Mouse (Mus musculus) A20 (cell line): ENCODE data around the gene Bhlha9.
A peak's percentile ranks its signal among the peaks of the same experiment; 100 is the strongest.

Source experiments
- DNase-seq: peaks from one replicate; pipeline ENCODE4 v3.0.0-alpha.2; 2011; ENCODE audit warnings: low read depth, low spot score

The Bhlha9 gene

DNA sequence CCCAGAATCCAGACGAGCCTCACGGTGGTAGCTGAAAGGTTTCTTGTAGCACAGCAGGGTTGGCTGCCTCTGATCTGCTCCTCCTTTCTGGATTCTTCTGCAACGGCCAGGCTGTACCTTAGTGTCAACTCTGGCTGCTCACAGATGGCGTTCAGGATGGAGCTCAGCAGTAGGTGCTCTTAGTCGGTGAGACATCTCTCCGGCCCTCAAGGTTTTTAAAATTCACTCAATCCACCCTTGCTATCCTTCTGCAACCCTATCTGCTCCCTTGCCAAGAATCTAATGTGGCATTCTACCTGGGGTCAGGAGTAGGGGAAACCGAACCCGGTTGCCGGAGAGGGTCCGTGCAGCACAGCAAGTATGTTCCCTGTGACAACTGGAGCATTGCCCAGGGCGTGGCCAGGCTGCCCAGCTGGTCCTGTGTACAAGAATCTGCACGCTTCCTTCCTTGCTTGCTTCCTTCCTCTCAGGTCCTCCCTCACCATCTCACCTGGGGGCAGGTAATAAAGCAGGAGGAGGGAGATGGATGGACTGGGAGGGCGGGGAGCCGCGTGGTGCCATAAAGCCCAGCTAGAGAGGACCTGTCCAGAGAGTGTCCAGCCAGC is at the start of gene Bhlha9:
TSS of gene Bhlha9 (plus strand) at position 600 of the 605 bp plus-strand sequence.
- DNase-seq, result no peak

DNA sequence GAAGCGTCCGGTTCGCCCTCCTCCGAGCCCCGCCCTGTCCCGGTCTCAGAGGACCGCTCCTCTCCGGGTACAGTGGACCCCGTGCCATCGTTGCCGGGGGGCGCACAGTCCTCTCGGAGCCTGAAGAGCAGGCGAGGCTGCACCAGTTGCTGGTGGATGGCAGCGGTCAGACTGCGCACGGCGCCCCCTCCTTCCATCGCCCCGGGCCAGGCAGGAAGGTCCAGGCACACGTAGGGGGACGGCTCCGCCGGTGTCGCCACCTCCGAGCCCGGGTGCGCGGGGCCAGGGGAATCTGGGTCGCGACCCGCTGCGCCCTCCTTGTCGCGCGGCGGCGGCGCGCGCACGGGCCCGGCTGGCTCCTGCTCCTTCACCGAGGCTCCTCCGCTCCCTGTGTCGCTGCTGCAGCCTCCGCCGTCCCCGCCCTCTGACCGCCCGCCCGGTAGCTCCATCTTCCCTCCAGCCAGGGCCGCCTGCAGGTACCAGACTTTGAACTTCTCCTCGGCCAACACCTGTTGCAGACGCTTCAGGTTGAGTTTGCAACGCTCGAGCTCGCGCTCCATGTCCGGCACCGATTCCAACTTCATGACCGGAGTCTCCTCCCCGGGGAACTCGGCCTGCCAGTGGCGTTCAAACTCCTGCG is 49.6 kb upstream of the Bhlha9 start:
- DNase-seq, result peak; percentile 70

- DNase-seq, result no peak
These were observed 48.9 kb upstream of the Bhlha9 start for GRCm38 (mm10) chr11:76623206-76623961.

DNA sequence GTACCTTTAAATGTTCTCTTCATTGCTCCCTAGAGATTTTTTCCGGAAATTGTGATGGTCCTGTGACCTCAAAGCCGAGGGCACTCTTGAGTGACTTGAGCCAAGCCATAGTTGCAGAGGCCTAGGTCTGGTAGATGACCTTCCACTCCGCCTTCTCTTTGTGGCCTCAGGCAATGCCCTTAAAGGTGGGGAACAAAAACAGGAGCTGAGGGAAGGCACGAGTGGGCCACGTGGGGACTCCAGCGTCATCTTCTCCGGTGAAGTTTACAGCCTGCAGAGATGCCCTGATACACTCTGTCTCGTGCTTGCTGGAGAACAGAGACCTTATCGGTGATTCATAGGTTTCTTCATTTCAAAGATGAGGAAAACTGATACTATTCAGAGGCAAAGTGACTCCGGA is 48.2 kb upstream of the Bhlha9 start:
- no peak for DNase-seq

GRCm38 (mm10) chr11:76624881-76625280 is 47.4 kb upstream of the Bhlha9 start:
- DNase-seq, result no peak

- DNase-seq, result no peak
These were observed 43.7 kb upstream of the Bhlha9 start for GRCm38 (mm10) chr11:76628613-76629012.

DNA sequence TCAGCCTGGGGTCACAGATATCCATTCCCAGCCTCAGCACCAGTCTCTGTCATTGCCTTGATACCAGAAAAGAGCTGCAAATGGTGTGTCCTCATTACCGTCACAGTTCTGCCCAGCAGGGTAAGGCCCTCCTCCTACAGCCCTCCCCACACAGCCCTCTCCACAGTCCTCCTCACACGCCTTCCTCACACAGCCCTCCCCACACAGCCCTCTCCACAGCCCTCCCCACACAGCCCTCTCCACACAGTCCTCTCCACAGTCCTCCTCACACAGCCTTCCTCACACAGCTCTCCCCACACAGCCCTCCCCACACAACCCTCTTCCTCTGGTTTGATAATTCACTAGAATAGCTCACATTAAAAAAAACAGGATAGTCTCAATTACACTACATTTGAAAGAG is 42.2 kb upstream of the Bhlha9 start:
- no peak for DNase-seq

GRCm38 (mm10) chr11:76630487-76630886 is 41.8 kb upstream of the Bhlha9 start:
- DNase-seq, result no peak

- DNase-seq, result no peak
These were observed 32.8 kb upstream of the Bhlha9 start for GRCm38 (mm10) chr11:76639269-76639985.

DNA sequence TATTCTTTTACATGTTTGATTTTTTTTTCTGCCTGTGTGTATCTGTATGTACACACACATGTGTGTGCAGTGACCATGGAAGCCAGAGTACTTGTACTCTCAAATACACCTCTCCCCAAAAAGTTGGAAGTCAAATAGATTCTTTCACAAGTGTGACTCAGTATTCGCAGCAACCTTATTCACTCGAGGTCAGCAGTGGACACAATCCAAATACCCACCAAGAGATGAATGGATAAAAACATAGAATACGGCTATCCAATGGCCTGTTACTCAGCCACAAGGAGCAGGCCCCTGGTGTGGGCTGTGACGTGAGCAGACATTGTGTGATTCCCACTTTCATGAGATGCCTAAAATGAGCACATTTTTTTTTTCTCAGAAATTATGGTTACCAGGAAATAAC is 32.0 kb upstream of the Bhlha9 start:
- DNase-seq, result no peak

GRCm38 (mm10) chr11:76644257-76644656 is 28.0 kb upstream of the Bhlha9 start:
- no peak for DNase-seq

GRCm38 (mm10) chr11:76645036-76645435 is 27.2 kb upstream of the Bhlha9 start:
- DNase-seq, result no peak

DNA sequence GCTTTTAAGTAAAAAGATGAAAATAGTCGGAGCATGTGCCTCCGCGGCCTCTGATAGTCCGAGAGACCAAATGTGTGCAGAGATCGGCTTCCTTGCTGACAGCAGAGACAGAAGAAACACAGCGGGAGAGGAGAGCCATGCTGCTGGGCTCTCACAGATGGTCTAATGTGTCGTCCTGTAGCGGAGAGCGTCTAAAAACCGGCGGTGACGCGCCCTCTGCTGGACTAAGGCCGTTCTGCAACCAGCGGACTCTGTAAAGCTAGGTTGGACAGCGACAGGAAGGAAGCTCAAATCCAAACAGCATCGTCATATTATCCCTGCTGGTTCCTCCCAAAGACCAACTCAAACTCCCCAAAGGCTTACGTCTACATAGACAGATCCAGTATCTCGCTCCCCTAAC is 26.3 kb upstream of the Bhlha9 start:
- DNase-seq, result peak; percentile 87

DNA sequence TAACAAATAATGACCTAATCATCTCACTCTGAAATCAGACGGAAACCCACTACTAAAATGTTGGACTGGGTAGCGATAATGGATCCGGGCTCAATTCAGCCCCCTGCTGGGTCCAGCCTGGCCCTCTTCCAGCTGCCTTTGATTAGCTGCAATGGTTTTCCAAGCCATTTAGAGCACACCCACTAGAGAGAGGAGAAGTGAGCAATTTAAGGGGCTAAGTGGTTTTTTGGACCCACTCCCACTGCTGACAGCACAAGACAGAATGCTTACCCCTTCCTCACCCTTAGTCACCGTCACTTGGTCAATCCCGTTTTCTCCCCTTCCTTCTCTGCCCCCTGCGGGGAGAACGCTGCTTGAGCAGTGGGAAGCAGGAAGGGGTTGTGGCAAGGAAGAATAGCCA is 25.2 kb upstream of the Bhlha9 start:
- no peak for DNase-seq

GRCm38 (mm10) chr11:76647500-76647899 is 24.8 kb upstream of the Bhlha9 start:
- peak; percentile 79 for DNase-seq

DNA sequence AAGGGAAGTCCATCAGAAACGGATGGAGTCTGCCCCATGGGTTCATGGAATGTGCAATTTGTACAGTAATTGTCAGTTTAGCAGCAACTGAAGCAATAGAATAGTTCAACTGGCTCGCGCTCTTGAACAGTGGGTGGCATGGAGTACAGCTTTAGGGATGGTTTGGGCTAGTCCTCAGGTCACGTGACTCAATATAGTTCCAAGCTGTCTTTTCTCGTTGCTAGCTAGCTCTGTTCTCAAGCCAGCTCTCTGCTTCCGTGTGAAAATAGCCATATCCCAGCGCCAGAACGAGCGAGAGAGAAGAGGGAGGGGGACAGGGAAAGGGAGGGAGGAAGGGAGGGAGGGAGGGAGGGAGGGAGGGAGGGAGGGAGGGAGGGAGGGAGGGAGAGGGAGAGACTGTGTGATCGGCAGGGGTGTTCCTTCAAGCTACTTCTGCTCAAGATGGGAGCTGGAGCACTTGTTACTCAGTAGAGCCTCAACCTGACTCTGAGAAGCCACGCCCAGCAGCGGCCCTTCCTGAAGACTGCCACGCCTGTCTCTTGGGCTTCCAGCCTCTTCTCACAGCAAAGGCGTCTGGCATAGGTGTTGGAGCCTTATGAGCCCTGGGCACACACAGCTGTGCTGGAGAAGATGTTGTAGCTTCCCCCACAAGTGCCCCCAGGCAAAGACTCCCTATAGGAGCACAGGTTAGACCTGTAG is 21.3 kb upstream of the Bhlha9 start:
- DNase-seq, result no peak

DNA sequence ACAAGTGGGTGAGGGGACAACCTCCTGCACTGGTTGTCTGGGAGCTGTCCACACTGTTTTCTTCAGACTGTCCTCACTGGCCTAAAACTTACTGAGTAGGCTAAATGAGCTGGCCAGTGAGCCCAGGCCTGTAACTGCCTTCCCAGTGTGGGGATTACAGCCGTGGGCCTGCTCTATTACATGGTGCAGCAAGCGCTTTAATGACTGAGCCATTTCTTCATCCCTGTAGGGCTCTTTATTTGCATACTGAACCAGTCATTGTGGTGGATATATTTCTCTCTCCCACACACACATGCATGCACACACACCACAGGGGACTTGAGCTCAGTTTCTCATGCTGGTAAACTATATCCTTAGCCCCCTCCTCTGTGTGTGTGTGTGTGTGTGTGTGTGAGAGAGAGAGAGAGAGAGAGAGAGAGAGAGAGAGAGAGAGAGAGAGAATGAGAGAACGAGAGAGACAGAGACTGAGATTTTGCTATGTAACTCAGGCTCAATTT is 19.4 kb upstream of the Bhlha9 start:
- no peak for DNase-seq

- peak; percentile 59 for DNase-seq
These were observed 17.2 kb upstream of the Bhlha9 start for GRCm38 (mm10) chr11:76655106-76655505.

GRCm38 (mm10) chr11:76657450-76657970 is 14.8 kb upstream of the Bhlha9 start:
- DNase-seq, result no peak

- DNase-seq, result no peak
These were observed 12.9 kb upstream of the Bhlha9 start for GRCm38 (mm10) chr11:76659138-76659930.
